Mouse (Mus musculus) small intestine, adult 2 months (tissue): ENCODE measurements around the gene Efhd2. TPM values are rescaled to one million over a fixed set of nuclear protein-coding genes. Genes with fewer than 3 reads are reported as not detected.

Experiments
- H3K27ac ChIP-seq: fragments of 200-500 bp; 2 replicates; pipeline ENCODE4 v1.5.1; 2012; ENCODE audit warnings: low read depth, low read length, control low read depth, inconsistent platforms; ENCODE audit not compliant: insufficient read depth
- H3K27me3 ChIP-seq: fragments of 200-500 bp; 2 replicates; pipeline ENCODE4 v1.6.1; 2012; ENCODE audit warnings: mild to moderate bottlenecking, moderate library complexity, low read length, inconsistent platforms; ENCODE audit not compliant: control insufficient read depth, insufficient read depth
- H3K36me3 ChIP-seq: fragments of 200-500 bp; 2 replicates; pipeline ENCODE4 v1.6.1; 2012; ENCODE audit warnings: mild to moderate bottlenecking, low read length, control low read depth, inconsistent platforms; ENCODE audit not compliant: control insufficient read depth, insufficient read depth
- H3K4me1 ChIP-seq: fragments of 200-500 bp; 2 replicates; pipeline ENCODE4 v1.6.1; 2012; ENCODE audit warnings: low read length, inconsistent platforms, mixed read lengths; ENCODE audit not compliant: control insufficient read depth, insufficient read depth, insufficient read length
- H3K4me3 ChIP-seq: fragments of 200-500 bp; 2 replicates; pipeline ENCODE4 v1.5.1; 2012; ENCODE audit warnings: low read depth, mild to moderate bottlenecking, control low read depth, inconsistent platforms, low read length, moderate library complexity
- CTCF ChIP-seq: fragments of 200-500 bp; IDR thresholded peaks from 2 replicates; pipeline ENCODE4 v1.5.1; 2012; ENCODE audit warnings: low read depth, mild to moderate bottlenecking, control low read depth, inconsistent platforms, low read length, moderate library complexity, mixed read lengths; ENCODE audit not compliant: insufficient replicate concordance, insufficient read length; ENCODE audit errors: extremely low read depth
- POLR2A ChIP-seq: fragments of 200-500 bp; IDR thresholded peaks from 2 replicates; pipeline ENCODE4 v1.6.1; 2012; ENCODE audit warnings: low read depth, mild to moderate bottlenecking, control low read depth, inconsistent platforms, low read length, moderate library complexity
- WGBS: fragments of 180-500 bp; shearing (Covaris S2); methylation state at CpG from one replicate; pipeline ENCODE4 v1.1.7; 2018; 5-methylcytosine and 5-hydroxymethylcytosine counted together
- polyA plus RNA-seq: library from polyadenylated mRNA; depleted of rRNA; stranded (reverse); fragments of >200 nt; gene quantifications from 2 replicates; pipeline ENCODE4 v1.2.3, GENCODE M21; 2012

Gene Efhd2
- polyA plus RNA-seq, 1 experiment: 423 TPM

DNA sequence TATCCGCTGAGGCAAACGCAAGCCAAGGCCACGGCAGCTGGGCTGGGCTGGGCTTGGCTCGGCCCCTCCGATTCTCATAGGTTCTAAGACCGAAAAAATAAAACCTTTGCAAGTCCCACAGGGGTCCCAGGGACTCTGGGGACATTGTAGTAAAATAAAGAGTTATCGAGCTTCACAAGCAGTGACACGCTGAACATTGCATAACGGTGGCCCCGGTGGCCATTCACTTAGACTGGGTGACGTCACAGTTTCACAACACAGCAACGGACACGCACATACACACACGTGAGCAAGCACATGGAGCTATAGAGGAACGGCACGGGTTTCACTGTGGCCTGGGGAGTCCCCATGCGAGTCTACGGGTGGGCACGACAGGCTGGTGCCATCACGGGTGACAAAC is 16.2 kb downstream of the Efhd2 start:
- H3K4me3 ChIP-seq: no peak overlapping the region
- peaks cover 39% of the 10 kb centered on the region for H3K36me3 ChIP-seq
- peaks cover 35% of the 10 kb centered on the region for H3K4me1 ChIP-seq
- no peak for TF ChIP-seq CTCF
- no peak for TF ChIP-seq POLR2A
- no peaks in the 10 kb centered on the region for H3K27me3 ChIP-seq
- H3K27ac ChIP-seq: no peak overlapping the region
- WGBS: 81% methylated on average over 20 of the region's 20 CpGs

DNA sequence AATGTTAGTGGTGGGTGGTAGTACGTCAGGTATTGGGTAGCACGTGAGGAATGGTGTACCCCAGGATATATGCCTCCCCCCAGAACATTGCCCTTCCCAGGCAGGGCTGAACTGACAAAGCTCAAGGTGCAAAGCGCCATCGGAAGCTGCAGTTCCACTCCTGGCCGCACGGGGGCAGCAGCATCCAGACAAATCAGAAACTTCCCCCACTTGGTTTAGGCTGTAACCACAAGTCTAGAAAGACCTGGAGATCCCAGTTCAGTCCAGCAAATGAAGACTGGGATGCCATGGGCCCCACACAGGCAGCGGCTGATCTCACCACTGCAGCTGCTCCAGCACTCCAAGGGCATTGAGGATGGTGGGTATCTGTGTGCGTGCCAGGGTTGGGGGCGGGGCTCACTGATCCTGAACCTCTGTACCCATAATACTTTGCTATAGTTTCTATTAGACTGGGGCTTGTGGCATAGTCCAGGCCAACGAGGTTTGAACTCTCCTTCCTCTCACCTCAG is 17.2 kb downstream of the Efhd2 start:
- peak; percentile 18; the same call in 1 of the 2 replicates for TF ChIP-seq POLR2A
- TF ChIP-seq CTCF: peak; percentile 98
- no peaks in the 10 kb centered on the region for H3K27me3 ChIP-seq
- H3K4me3 ChIP-seq: no peak overlapping the region
- peaks cover 38% of the 10 kb centered on the region for H3K36me3 ChIP-seq
- peak overlapping the region; percentile 35; the same call in 1 of the 2 replicates for H3K27ac ChIP-seq
- WGBS: 9% methylated on average over 10 of the region's 10 CpGs
- H3K4me1 ChIP-seq: peaks cover 25% of the 10 kb centered on the region

- no peak overlapping the region for H3K27ac ChIP-seq
- peaks cover 2% of the 10 kb centered on the region; the same call in 1 of the 2 replicates for H3K4me1 ChIP-seq
- no peaks in the 10 kb centered on the region for H3K27me3 ChIP-seq
- H3K4me3 ChIP-seq: no peak overlapping the region
- WGBS: 68% methylated on average over 9 of the region's 9 CpGs
- TF ChIP-seq CTCF (peak; percentile 65; the same call in 1 of the 2 replicates), POLR2A (no peak)
- peaks cover 8% of the 10 kb centered on the region; the same call in 1 of the 2 replicates for H3K36me3 ChIP-seq
Observed at GRCm38 (mm10) chr4:141853437-141853836, 21.3 kb downstream of the Efhd2 start.

DNA sequence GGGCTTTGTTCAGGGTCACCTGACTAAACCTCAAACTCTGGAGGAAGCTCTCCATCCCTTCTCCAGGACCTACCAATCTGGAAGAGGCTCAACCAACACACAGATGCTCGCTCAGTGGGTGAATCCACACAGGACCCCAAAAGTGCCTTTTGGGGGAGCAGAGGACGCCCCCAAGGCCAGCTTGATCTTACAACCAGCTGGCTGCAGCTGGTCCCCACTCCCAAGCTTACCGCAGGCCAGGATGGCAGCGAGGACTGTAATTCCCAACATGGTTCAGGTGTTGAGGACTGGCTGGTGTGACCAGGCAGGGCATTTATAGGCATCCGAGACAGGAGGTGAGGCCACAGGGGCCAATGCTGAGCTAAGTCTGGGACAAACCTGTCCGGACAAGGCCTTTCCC is 28.7 kb downstream of the Efhd2 start, which contains the start of gene Ctrc:
Gene Ctrc (minus strand): TSS at position 361 of the 400 bp plus-strand sequence.
- Histone ChIP-seq H3K36me3 (no peaks in the 10 kb centered on the region), H3K27me3 (no peaks in the 10 kb centered on the region), H3K4me1 (no peaks in the 10 kb centered on the region), H3K4me3 (no peak within 1 kb of the TSS), H3K27ac (no peak within 1 kb of the TSS)
- TF ChIP-seq POLR2A: no peak
- TF ChIP-seq CTCF: no peak
- 85% methylated on average over 6 of the region's 6 CpGs for WGBS

DNA sequence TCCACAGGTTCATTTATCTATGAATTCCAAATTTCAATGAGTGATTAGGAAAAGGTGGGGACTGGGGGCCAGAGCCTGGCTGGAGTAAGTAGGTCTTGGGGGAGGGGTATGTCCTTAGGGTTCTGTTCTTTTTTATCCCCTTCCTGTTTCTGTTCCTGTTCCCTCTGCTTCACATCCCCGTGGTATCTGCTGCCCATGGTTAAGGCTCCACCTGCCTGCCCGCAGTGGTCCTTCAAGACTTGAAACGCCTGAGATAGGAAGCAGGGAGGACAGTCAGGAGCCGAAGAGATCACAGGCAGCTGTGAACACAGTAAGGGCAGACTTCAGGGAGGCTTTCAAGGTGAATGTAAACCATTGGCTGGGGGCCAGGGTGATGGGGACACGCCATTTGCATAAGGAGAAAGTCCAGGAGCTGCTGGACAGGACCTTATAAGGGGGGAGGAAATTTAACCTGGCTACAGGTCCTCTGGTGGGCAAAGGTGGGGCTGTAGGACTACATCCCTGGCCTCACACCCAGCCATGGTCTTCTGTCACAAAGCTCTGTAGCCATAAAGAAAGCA is 40.1 kb downstream of the Efhd2 start:
- no peak overlapping the region for H3K27ac ChIP-seq
- no peaks in the 10 kb centered on the region for H3K36me3 ChIP-seq
- no peaks in the 10 kb centered on the region for H3K27me3 ChIP-seq
- 13% methylated on average over 5 of the region's 5 CpGs for WGBS
- TF ChIP-seq CTCF (no peak), POLR2A (no peak)
- no peak overlapping the region for H3K4me3 ChIP-seq
- peaks cover 7% of the 10 kb centered on the region; the same call in 1 of the 2 replicates for H3K4me1 ChIP-seq

GRCm38 (mm10) chr4:141833911-141834310 is 40.8 kb downstream of the Efhd2 start:
- no peak overlapping the region for H3K4me3 ChIP-seq
- H3K36me3 ChIP-seq: no peaks in the 10 kb centered on the region
- peaks cover 7% of the 10 kb centered on the region; the same call in 1 of the 2 replicates for H3K4me1 ChIP-seq
- no peak for TF ChIP-seq POLR2A
- TF ChIP-seq CTCF: no peak
- no peaks in the 10 kb centered on the region for H3K27me3 ChIP-seq
- no peak overlapping the region for H3K27ac ChIP-seq
- 56% methylated on average over 1 of the region's 1 CpGs for WGBS

DNA sequence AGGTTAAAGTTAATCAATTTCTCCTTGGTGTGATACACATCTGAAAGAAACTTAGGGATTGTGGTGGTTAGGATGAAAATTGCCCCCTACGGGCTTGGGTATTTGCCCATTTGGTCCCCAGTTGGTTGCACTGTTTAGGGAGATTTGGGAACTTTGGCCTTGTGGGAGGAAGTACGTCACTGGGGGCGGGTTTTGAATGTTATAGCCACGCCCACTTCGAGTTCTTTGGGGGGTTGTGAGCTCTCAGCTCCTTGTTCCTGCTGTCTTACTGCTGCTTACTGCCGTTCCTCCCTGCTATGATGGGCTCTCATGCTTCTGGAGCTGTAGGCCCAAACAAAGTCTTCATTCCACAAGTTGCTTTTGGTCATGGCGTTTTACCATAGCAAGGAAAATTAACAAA is 43.4 kb downstream of the Efhd2 start:
- Histone ChIP-seq H3K4me3 (no peak overlapping the region), H3K36me3 (no peaks in the 10 kb centered on the region), H3K27me3 (no peaks in the 10 kb centered on the region), H3K27ac (no peak overlapping the region), H3K4me1 (peaks cover 7% of the 10 kb centered on the region; the same call in 1 of the 2 replicates)
- WGBS: 81% methylated on average over 7 of the region's 7 CpGs
- TF ChIP-seq CTCF (no peak), POLR2A (no peak)

DNA sequence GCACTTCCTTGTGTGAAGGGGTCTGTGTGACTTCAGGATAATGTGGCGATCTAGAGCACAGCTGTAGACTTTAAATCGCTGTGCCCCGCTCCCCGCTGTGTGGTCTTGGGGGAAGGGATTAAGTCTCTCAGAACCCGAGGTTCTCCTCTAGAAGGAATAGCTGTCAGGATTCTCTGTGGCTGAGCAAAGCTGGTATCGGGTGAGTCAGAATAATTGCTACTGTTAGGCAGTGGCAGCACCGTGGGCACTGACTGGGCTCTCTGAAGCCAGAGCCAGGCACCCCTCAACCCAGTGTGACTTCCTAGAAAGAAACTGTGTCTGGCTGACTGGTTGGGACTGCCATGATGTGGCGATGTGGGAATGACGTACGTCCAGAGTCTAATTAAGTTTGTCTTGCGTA is 44.3 kb downstream of the Efhd2 start:
- no peak for TF ChIP-seq CTCF
- TF ChIP-seq POLR2A: no peak
- H3K27me3 ChIP-seq: no peaks in the 10 kb centered on the region
- H3K4me1 ChIP-seq: peaks cover 7% of the 10 kb centered on the region; the same call in 1 of the 2 replicates
- no peaks in the 10 kb centered on the region for H3K36me3 ChIP-seq
- no peak overlapping the region for H3K27ac ChIP-seq
- H3K4me3 ChIP-seq: no peak overlapping the region
- WGBS: 71% methylated on average over 11 of the region's 11 CpGs
